Mouse (Mus musculus) lung, postnatal 0 days (tissue): ENCODE data around the gene Olfr101.

Experiments
- CTCF ChIP-seq: IDR thresholded peaks from 2 replicates; pipeline ENCODE4 v1.5.1; 2016; ENCODE audit warnings: antibody characterized with exemption, mild to moderate bottlenecking
- EP300 ChIP-seq: IDR thresholded peaks from 2 replicates; pipeline ENCODE4 v1.6.1; 2016; ENCODE audit warnings: antibody characterized with exemption, mild to moderate bottlenecking, control low read depth

- TF ChIP-seq CTCF = no peak
- no peak for TF ChIP-seq EP300
These were observed 28.4 kb downstream of the Olfr101 start for GRCm38 (mm10) chr17:37275626-37276248.
